Mouse (Mus musculus): ENCODE measurements around the gene Zfp112. TPM values are rescaled to one million over a fixed set of nuclear protein-coding genes. Genes with fewer than 3 reads are reported as not detected.

Gene Zfp112
- total RNA-seq, 2 experiments from 2014 or later, result 2.3 to 4.8 TPM

Other genes starting within 250 kb of the Zfp112 start
- not detected for gene Vmn1r177, start 245.9 kb upstream of the Zfp112 start, total RNA-seq (2021)
- not detected for gene Vmn1r178, start 220.3 kb upstream of the Zfp112 start, total RNA-seq (2021)
- not detected for gene Vmn1r179, start 185.3 kb upstream of the Zfp112 start, total RNA-seq (2021)
- not detected for gene Vmn1r180, start 161.7 kb upstream of the Zfp112 start, total RNA-seq (2021)
- not detected for gene Vmn1r181, start 137.7 kb upstream of the Zfp112 start, total RNA-seq (2021)
- gene V1rd19, start 110.6 kb upstream of the Zfp112 start, total RNA-seq (2021), result not detected
- gene Vmn1r183, start 59.1 kb upstream of the Zfp112 start, total RNA-seq (2021), result not detected
- 10 to 100 TPM; 15.2 to 17.3 TPM for gene Zfp180, start 30.4 kb upstream of the Zfp112 start, total RNA-seq (2021)
- 1 to 10 TPM; 7.2 to 9.9 TPM for gene Zfp235, start 21.9 kb downstream of the Zfp112 start, total RNA-seq (2021)
- under 1 TPM; 0.61 to 0.69 TPM for gene Zfp114, start 62.7 kb downstream of the Zfp112 start, total RNA-seq (2021)
- 10 to 100 TPM in 1 of 2 experiments, 1 to 10 TPM in 1; 9.1 to 11.1 TPM for gene Zfp111, start 99.1 kb downstream of the Zfp112 start, total RNA-seq (2021)
- 1 to 10 TPM; 2.5 to 2.8 TPM for gene Zfp109, start 125.2 kb downstream of the Zfp112 start, total RNA-seq (2021)
- gene Zfp108, start 142.5 kb downstream of the Zfp112 start, total RNA-seq (2021), result 1 to 10 TPM; 2.0 to 3.5 TPM
- 1 to 10 TPM; 4.1 to 4.8 TPM for gene Zfp93, start 158.1 kb downstream of the Zfp112 start, total RNA-seq (2021)
- gene Zfp61, start 188.9 kb downstream of the Zfp112 start, total RNA-seq (2021), result 10 to 100 TPM in 1 of 2 experiments, 1 to 10 TPM in 1; 5.8 to 12.1 TPM
- 1 to 10 TPM; 2.7 to 6.4 TPM for gene Zfp94, start 204.4 kb downstream of the Zfp112 start, total RNA-seq (2021)
- gene Tescl, start 221.6 kb downstream of the Zfp112 start, total RNA-seq (2021), result under 1 TPM; 0.36 to 0.42 TPM
- not detected for gene Lypd5, start 236.9 kb downstream of the Zfp112 start, total RNA-seq (2021)

Data from adrenal gland, postnatal 10 days (tissue).